18 mouse cellular contexts compared by ENCODE assay signal in genomic region chr16:17945081-17945831, GRCm38 (mm10). TPM values are rescaled to one million over a fixed set of nuclear protein-coding genes. Genes with fewer than 3 reads are reported as not detected.
A peak's percentile ranks its signal among the peaks of the same experiment; 100 is the strongest.
DNase-seq lines count a peak whose midpoint lies in the region; ATAC-seq and TF ChIP-seq lines count a peak whose summit lies in the region.
"Had no signal": no experiment of that assay in that cellular context is flagged by ENCODE, and none has a peak within 500 bp of the region (broad histone marks: within the 10 kb centered on the region; RNA-seq: fewer than 3 reads in every experiment).

No protein-coding gene starts in this region.

- no peak overlapping the region for H3K27ac ChIP-seq in intestine, embryonic 15.5 days
- H3K27ac ChIP-seq in kidney, postnatal 0 days: peak overlapping the region; percentile 71
- H3K27ac ChIP-seq: heart, adult 2 months; liver, embryonic 15.5 days; midbrain, embryonic 13.5 days had no signal

- no peak overlapping the region for H3K4me3 ChIP-seq in intestine, embryonic 15.5 days (replicated peaks)
- no peak overlapping the region for H3K4me3 ChIP-seq in kidney, postnatal 0 days (replicated peaks; ENCODE audit: low read depth, low read length)
- H3K4me3 ChIP-seq: heart, adult 2 months; liver, embryonic 15.5 days; midbrain, embryonic 13.5 days had no signal

- no peaks in the 10 kb centered on the region for H3K4me1 ChIP-seq in intestine, embryonic 15.5 days (replicated peaks)
- no peaks in the 10 kb centered on the region for H3K4me1 ChIP-seq in kidney, postnatal 0 days (replicated peaks; ENCODE audit: insufficient read depth, low read length)
- H3K4me1 ChIP-seq: liver, embryonic 15.5 days had no signal

- DNase-seq in ES-CJ7 (ENCODE audit: low read depth, low spot score): peak; percentile 61
- DNase-seq in kidney, postnatal 0 days (ENCODE audit: low spot score): peak; percentile 28
- DNase-seq in lung, postnatal 10 days: peak; percentile 25
- DNase-seq in adrenal gland, adult 8-10 months: no peak
- DNase-seq in gastrocnemius, postnatal 14 days: no peak
- DNase-seq in gastrocnemius, postnatal 36 days: no peak
- DNase-seq: cerebellum, postnatal 10 days; heart, adult 2 months; heart, postnatal 36 days; thymus, adult 18-20 months had no signal

- TF ChIP-seq CTCF in kidney, postnatal 0 days (IDR thresholded peaks at IDR 0.05; ENCODE audit: low read depth): no peak

- intact Hi-C loops in gastrocnemius, postnatal 14 days (cut with DNase I; ENCODE audit: low total_unique reads): no loop called here
- intact Hi-C loops in gastrocnemius, postnatal 36 days (cut with DNase I): no loop called here

- no peaks in the 10 kb centered on the region for H3K36me3 ChIP-seq in intestine, embryonic 15.5 days
- no peaks in the 10 kb centered on the region for H3K36me3 ChIP-seq in kidney, postnatal 0 days (ENCODE audit: insufficient read depth, low read length)
- H3K36me3 ChIP-seq: liver, embryonic 15.5 days; midbrain, embryonic 13.5 days had no signal

- no peaks in the 10 kb centered on the region for H3K9me3 ChIP-seq in intestine, embryonic 15.5 days
- no peaks in the 10 kb centered on the region for H3K9me3 ChIP-seq in kidney, postnatal 0 days (replicated peaks; ENCODE audit: low read length)
- H3K9me3 ChIP-seq: liver, embryonic 15.5 days; midbrain, embryonic 13.5 days had no signal

- ATAC-seq in intestine, embryonic 15.5 days: peak; percentile 87
- ATAC-seq in kidney, postnatal 0 days (replicated peaks; ENCODE audit: low FRiP score, low read depth): peak; percentile 89
- ATAC-seq: activated CD4-positive, CD25-positive, alpha-beta regulatory T cell, adult 4 months; midbrain, embryonic 13.5 days had no signal

- WGBS in intestine, embryonic 15.5 days: 42% methylated on average over 7 of the region's 7 CpGs
- 39% methylated on average over 7 of the region's 7 CpGs for WGBS in kidney, postnatal 0 days

- H3K9ac ChIP-seq in intestine, embryonic 15.5 days: no peak overlapping the region
- no peak overlapping the region for H3K9ac ChIP-seq in kidney, postnatal 0 days (ENCODE audit: low read depth, low read length)
- H3K9ac ChIP-seq: liver, embryonic 15.5 days; midbrain, embryonic 13.5 days had no signal

- H3K27me3 ChIP-seq in intestine, embryonic 15.5 days (replicated peaks): no peaks in the 10 kb centered on the region
- H3K27me3 ChIP-seq in kidney, postnatal 0 days (ENCODE audit: insufficient read depth, low read length): no peaks in the 10 kb centered on the region
- H3K27me3 ChIP-seq: liver, embryonic 15.5 days had no signal

- 0 out of 2 replicates have a peak overlapping the region, but pooled peaks have one; percentile 33 for H3K4me2 ChIP-seq in intestine, embryonic 15.5 days (replicated peaks)
- H3K4me2 ChIP-seq in kidney, postnatal 0 days (ENCODE audit: low read length): no peak overlapping the region
- H3K4me2 ChIP-seq: liver, embryonic 15.5 days; midbrain, embryonic 13.5 days had no signal

RNA-seq across cellular contexts. Expression of gene Slc25a1, which starts 17.2 kb away (rescaled TPM):
- 201 and 221 TPM in 2 replicates for polyA plus RNA-seq in intestine, embryonic 15.5 days (2015; fragmentation: Nextera tagmentation; extraction: Ambion mirVana)
- polyA plus RNA-seq in kidney, postnatal 0 days (2015; fragmentation: Nextera tagmentation; extraction: Ambion mirVana): 116 and 123 TPM in 2 replicates
- 100 to 1,000 TPM; 184 to 251 (median 197) TPM for total RNA-seq in adrenal gland, adult 8-10 months (2022)
- total RNA-seq in gastrocnemius, postnatal 14 days (2021): 1 to 10 TPM; 4.9 to 7.7 TPM
- total RNA-seq in gastrocnemius, postnatal 36 days (2021): 1 to 10 TPM; 2.7 to 5.5 TPM

RNA-seq across cellular contexts. Expression of gene Gsc2, which starts 30.4 kb away (rescaled TPM):
- 0.14 TPM in 1 of 2 replicates, not detected in the other for polyA plus RNA-seq in intestine, embryonic 15.5 days (2015; fragmentation: Nextera tagmentation; extraction: Ambion mirVana)
- 0.09 TPM in 1 of 2 replicates, not detected in the other for polyA plus RNA-seq in kidney, postnatal 0 days (2015; fragmentation: Nextera tagmentation; extraction: Ambion mirVana)
- not detected for total RNA-seq in adrenal gland, adult 8-10 months (2022)
- not detected for total RNA-seq in gastrocnemius, postnatal 14 days (2021)
- not detected for total RNA-seq in gastrocnemius, postnatal 36 days (2021)
- total RNA-seq: heart, adult 2 months; heart, postnatal 36 days; left cerebral cortex, postnatal 14 days; MEL had no signal
- polyA plus RNA-seq: activated CD4-positive, CD25-positive, alpha-beta regulatory T cell, adult 4 months; C2C12; embryonic facial prominence, embryonic 11.5 days; heart, adult 2 months; liver, embryonic 15.5 days had no signal

RNA-seq across cellular contexts. Expression of gene Ess2, which starts 34.1 kb away (rescaled TPM):
- polyA plus RNA-seq in intestine, embryonic 15.5 days (2015; fragmentation: Nextera tagmentation; extraction: Ambion mirVana): 29.7 and 29.8 TPM in 2 replicates
- polyA plus RNA-seq in kidney, postnatal 0 days (2015; fragmentation: Nextera tagmentation; extraction: Ambion mirVana): 27.6 and 28.1 TPM in 2 replicates
- 10 to 100 TPM; 16.9 to 28.8 (median 22.5) TPM for total RNA-seq in adrenal gland, adult 8-10 months (2022)
- 1 to 10 TPM; 9.0 to 9.3 TPM for total RNA-seq in gastrocnemius, postnatal 14 days (2021)
- 1 to 10 TPM; 5.2 to 7.2 TPM for total RNA-seq in gastrocnemius, postnatal 36 days (2021)

RNA-seq across cellular contexts. Expression of gene Vpreb2, which starts 35.0 kb away (rescaled TPM):
- 0.37 TPM in 1 of 2 replicates, not detected in the other for polyA plus RNA-seq in intestine, embryonic 15.5 days (2015; fragmentation: Nextera tagmentation; extraction: Ambion mirVana)
- polyA plus RNA-seq in kidney, postnatal 0 days (2015; fragmentation: Nextera tagmentation; extraction: Ambion mirVana): not detected in 2 replicates
- total RNA-seq in adrenal gland, adult 8-10 months (2022): under 1 TPM in 2 of 4 experiments, not detected in 2; 0.35 to 0.81 TPM
- under 1 TPM in 1 of 2 experiments, not detected in 1; 0.38 TPM for total RNA-seq in gastrocnemius, postnatal 14 days (2021)
- not detected for total RNA-seq in gastrocnemius, postnatal 36 days (2021)
- total RNA-seq: heart, adult 2 months; heart, postnatal 36 days; left cerebral cortex, postnatal 14 days; MEL had no signal
- polyA plus RNA-seq: activated CD4-positive, CD25-positive, alpha-beta regulatory T cell, adult 4 months; C2C12; embryonic facial prominence, embryonic 11.5 days; heart, adult 2 months; midbrain, embryonic 13.5 days had no signal

RNA-seq across cellular contexts. Expression of gene Tssk2, which starts 46.8 kb away (rescaled TPM):
- polyA plus RNA-seq in intestine, embryonic 15.5 days (2015; fragmentation: Nextera tagmentation; extraction: Ambion mirVana): not detected in 2 replicates
- polyA plus RNA-seq in kidney, postnatal 0 days (2015; fragmentation: Nextera tagmentation; extraction: Ambion mirVana): not detected in 2 replicates
- total RNA-seq in adrenal gland, adult 8-10 months (2022): not detected
- total RNA-seq in gastrocnemius, postnatal 14 days (2021): not detected
- total RNA-seq in gastrocnemius, postnatal 36 days (2021): not detected
- total RNA-seq: heart, adult 2 months; heart, postnatal 36 days; left cerebral cortex, postnatal 14 days; MEL had no signal
- polyA plus RNA-seq: activated CD4-positive, CD25-positive, alpha-beta regulatory T cell, adult 4 months; embryonic facial prominence, embryonic 11.5 days; liver, embryonic 15.5 days had no signal

Comparison
In these comparisons a context has a peak if more than half of its experiments do, and no peak if none do; other contexts are left out.
1. DNase-seq: peak in ES-CJ7 (single experiment), kidney, postnatal 0 days (single experiment) and lung, postnatal 10 days (single experiment); none in adrenal gland, adult 8-10 months (single experiment), gastrocnemius, postnatal 14 days (single experiment) and gastrocnemius, postnatal 36 days (0 of 2).
2. RNA of gene Slc25a1, which starts 17.2 kb away (total RNA-seq): 184 to 251 TPM in adrenal gland, adult 8-10 months; 4.9 to 7.7 TPM in gastrocnemius, postnatal 14 days and 2.7 to 5.5 TPM in gastrocnemius, postnatal 36 days; every median in the first group is over 10 times any median in the second.